Mouse (Mus musculus) liver, postnatal 0 days (tissue): ENCODE measurements at regions not wholly inside any gene's neighbourhood (a gene's known extent, or its start where the extent isn't known, plus 50 kb on each side); places are given as distances from the start of the nearest gene placed in this dataset.

ENCODE experiments used
- CTCF ChIP-seq: sonication (generic); IDR thresholded peaks from 2 replicates; pipeline ENCODE4 v1.5.1; 2016; ENCODE audit warnings: antibody characterized with exemption, low read depth
- EP300 ChIP-seq: IDR thresholded peaks from 2 replicates; pipeline ENCODE4 v1.6.1; 2016; ENCODE audit warnings: antibody characterized with exemption, low read depth, mild to moderate bottlenecking

GRCm38 (mm10) chr10:126239536-126239935 is 273.6 kb downstream of the Lrig3 start:
- TF ChIP-seq EP300 = no peak
- no peak for TF ChIP-seq CTCF
